Mouse (Mus musculus) lung, embryonic 16.5 days (tissue): ENCODE measurements around the gene Tppp2. TPM values are rescaled to one million over a fixed set of nuclear protein-coding genes. Genes with fewer than 3 reads are reported as not detected.

Source experiments
- ATAC-seq: fragments of 200-750 bp; cut with Nextera tagmentation; 2 replicates; pipeline ENCODE4 v1.8.0; 2017; ENCODE audit warnings: low read depth, mild to moderate bottlenecking, moderate library complexity
- H3K27ac ChIP-seq: fragments of 300-500 bp; sonication (generic); 2 replicates; pipeline ENCODE4 v1.5.1; 2014; ENCODE audit warnings: mild to moderate bottlenecking, control low read depth, low read length
- H3K27me3 ChIP-seq: fragments of 300-500 bp; sonication (generic); 2 replicates; pipeline ENCODE4 v1.6.1; 2014; ENCODE audit warnings: low read depth, low read length, mixed read lengths; ENCODE audit not compliant: control insufficient read depth, insufficient read depth
- H3K36me3 ChIP-seq: fragments of 300-500 bp; sonication (generic); 2 replicates; pipeline ENCODE4 v1.6.1; 2014; ENCODE audit warnings: low read length; ENCODE audit not compliant: control insufficient read depth, insufficient read depth
- H3K4me1 ChIP-seq: fragments of 300-500 bp; sonication (generic); replicated peaks from 2 replicates; pipeline ENCODE4 v1.6.1; 2014; ENCODE audit warnings: low read length, mixed read lengths; ENCODE audit not compliant: control insufficient read depth, insufficient read depth
- H3K4me2 ChIP-seq: fragments of 300-500 bp; sonication (generic); 2 replicates; pipeline ENCODE4 v1.6.1; 2014; ENCODE audit warnings: low read depth, low read length, control low read depth
- H3K4me3 ChIP-seq: fragments of 300-500 bp; sonication (generic); 2 replicates; pipeline ENCODE4 v1.5.1; 2014; ENCODE audit warnings: mild to moderate bottlenecking, low read length, control low read depth
- H3K9ac ChIP-seq: fragments of 300-500 bp; sonication (generic); 2 replicates; pipeline ENCODE4 v1.6.1; 2014; ENCODE audit warnings: low read length, control low read depth
- H3K9me3 ChIP-seq: fragments of 300-500 bp; sonication (generic); 2 replicates; pipeline ENCODE4 v1.6.1; 2016; ENCODE audit warnings: low read length; ENCODE audit not compliant: control insufficient read depth
- WGBS: fragments of 180-500 bp; shearing (Covaris S2); extraction: QIAGEN DNeasy Blood & Tissue Kit; methylation state at CpG from one replicate; pipeline ENCODE4 v1.1.7; 2014; 5-methylcytosine and 5-hydroxymethylcytosine counted together
- polyA plus RNA-seq: library from polyadenylated mRNA; unstranded; fragments of >200 nt; fragmentation: Nextera tagmentation; extraction: Ambion mirVana; gene quantifications from 2 replicates; pipeline ENCODE4 v1.2.1, GENCODE M21; 2015

Gene Tppp2
- polyA plus RNA-seq, 1 experiment from 2014 or later, result not detected

DNA sequence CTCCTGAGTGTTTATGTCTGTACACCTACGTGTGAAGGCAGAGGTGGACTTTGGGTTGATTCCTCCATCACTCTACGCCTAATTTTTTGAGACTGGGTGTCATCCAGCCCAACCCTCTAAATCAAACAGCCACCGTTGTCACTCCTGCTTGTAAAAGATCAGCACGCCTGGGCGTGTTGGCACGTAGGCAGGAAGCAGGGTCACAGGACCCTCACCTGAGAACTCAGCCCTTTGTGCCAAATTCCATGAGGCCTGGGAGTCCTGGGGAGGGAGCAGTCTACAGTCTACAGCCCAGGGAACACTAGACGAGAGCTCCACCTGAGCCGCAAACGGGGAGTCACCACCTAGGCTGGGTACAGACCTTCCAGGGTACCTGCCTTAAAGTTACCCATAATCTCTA is 14.4 kb upstream of the Tppp2 start:
- H3K27ac ChIP-seq, result no peak overlapping the region
- H3K4me1 ChIP-seq, result peaks cover 6% of the 10 kb centered on the region; the same call in 1 of the 2 replicates
- no peaks in the 10 kb centered on the region for H3K9me3 ChIP-seq
- H3K9ac ChIP-seq, result no peak overlapping the region
- no peaks in the 10 kb centered on the region for H3K27me3 ChIP-seq
- no peak overlapping the region for H3K4me3 ChIP-seq
- WGBS, result 69% methylated on average over 9 of the region's 9 CpGs
- ATAC-seq, result peak; percentile 32; the same call in 1 of the 2 replicates
- H3K36me3 ChIP-seq, result no peaks in the 10 kb centered on the region
- H3K4me2 ChIP-seq, result no peak overlapping the region

DNA sequence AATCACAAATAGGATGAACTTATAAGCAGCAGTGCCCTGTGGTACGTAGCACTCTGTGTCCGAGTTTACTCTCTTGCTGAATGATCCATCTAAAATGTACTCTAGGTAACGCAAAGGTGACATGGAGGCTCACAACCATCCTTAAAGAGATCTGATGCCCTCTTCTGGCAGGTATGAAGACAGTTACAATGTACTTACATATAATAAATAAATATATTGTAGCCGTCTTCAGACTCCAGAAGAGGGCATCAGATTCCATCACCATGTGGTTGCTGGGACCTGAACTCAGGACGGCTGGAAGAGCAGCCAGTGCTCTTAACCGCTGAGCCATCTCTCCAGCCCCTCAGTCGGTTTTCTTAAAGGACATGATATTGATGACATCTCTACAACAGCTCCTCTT is 13.5 kb upstream of the Tppp2 start:
- no peaks in the 10 kb centered on the region for H3K9me3 ChIP-seq
- no peak for ATAC-seq
- WGBS, result 59% methylated on average over 7 of the region's 7 CpGs

DNA sequence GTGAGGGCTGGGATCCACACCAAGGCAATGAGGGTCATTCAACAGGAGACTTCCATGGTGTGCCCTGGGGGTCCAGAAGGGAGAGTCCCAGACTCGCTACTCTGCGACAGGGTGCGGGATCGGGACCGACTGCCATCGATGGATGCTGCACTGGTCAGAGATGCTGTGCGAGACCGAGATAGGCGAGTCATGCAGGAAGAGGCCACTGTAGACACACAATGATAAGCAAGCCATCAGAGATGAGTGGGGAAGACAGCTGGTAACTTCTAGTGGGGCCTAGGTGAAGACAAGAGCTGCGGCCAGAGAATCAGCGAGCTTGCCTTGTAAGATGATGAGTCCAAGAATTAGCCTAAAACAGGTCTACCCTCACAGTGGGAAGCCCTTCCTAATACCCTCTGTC is 12.1 kb upstream of the Tppp2 start:
- ATAC-seq, result no peak
- Histone ChIP-seq H3K27me3 (no peaks in the 10 kb centered on the region), H3K4me3 (no peak overlapping the region), H3K36me3 (no peaks in the 10 kb centered on the region), H3K9ac (no peak overlapping the region), H3K9me3 (no peaks in the 10 kb centered on the region), H3K4me1 (peaks cover 6% of the 10 kb centered on the region; the same call in 1 of the 2 replicates), H3K4me2 (no peak overlapping the region), H3K27ac (no peak overlapping the region)
- WGBS, result 88% methylated on average over 11 of the region's 11 CpGs

More for the DNA sequence above, 13.5 kb upstream of the Tppp2 start:
- Histone ChIP-seq H3K27me3 (no peaks in the 10 kb centered on the region), H3K4me1 (peaks cover 6% of the 10 kb centered on the region; the same call in 1 of the 2 replicates), H3K4me2 (no peak overlapping the region), H3K4me3 (no peak overlapping the region), H3K27ac (no peak overlapping the region), H3K36me3 (no peaks in the 10 kb centered on the region), H3K9ac (no peak overlapping the region)

DNA sequence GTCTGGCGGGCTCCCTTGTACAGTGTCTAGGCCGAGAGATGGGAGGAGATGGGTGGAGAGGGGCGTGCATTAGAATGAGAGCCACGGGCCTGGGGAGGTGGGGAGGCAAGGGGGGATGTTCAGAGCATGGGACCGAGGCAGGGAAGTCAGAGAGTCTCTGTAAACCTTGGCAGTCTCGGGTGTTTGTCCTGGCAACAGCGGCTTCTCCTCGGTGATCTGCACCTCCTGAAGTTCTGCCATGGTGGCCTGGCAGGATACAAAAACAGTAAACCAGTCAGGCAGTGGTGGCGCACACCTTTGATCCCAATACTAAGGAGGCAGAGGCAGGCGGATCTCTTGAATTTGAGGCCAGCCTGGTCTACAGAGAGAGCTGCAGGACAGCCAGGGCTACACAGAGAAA is 6.9 kb upstream of the Tppp2 start:
- Histone ChIP-seq H3K4me2 (no peak overlapping the region), H3K4me3 (no peak overlapping the region), H3K27ac (no peak overlapping the region), H3K9ac (no peak overlapping the region), H3K36me3 (no peaks in the 10 kb centered on the region), H3K9me3 (no peaks in the 10 kb centered on the region), H3K4me1 (peaks cover 12% of the 10 kb centered on the region), H3K27me3 (no peaks in the 10 kb centered on the region)
- no peak for ATAC-seq
- 79% methylated on average over 10 of the region's 10 CpGs for WGBS

DNA sequence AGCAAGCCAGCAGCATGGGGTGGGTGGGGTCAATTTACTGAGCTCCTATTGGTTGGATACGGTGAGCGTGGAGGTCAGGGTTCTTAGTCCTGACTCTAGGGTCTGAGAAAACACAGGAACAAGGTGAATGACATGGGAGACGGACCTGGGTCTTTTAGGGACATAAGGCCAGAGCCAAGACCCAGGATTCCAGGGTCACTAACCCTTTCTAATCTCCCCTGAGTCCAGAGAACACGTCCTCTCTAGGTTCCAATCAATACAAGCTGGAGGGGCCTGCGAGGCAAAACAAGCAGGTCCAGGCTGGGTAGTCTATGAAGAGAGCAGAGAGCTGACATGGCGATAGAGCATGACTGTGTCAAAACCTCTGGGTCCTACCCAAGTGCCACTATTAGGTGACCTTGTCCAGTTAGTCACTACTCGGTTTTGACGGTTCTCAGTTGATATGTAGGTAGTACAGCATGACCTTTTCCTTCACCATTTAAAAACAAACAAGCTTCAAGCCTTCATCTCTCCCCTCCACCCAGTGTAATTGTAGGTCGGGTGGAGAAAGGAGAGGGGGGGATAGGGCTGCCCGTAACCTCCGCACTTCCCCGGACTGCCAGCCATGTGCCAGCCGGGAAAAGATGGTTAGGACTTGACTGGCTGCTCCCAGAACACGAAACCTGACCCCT is 5.7 kb upstream of the Tppp2 start:
- H3K9me3 ChIP-seq, result no peaks in the 10 kb centered on the region
- H3K4me2 ChIP-seq, result peak overlapping the region; percentile 97
- no peaks in the 10 kb centered on the region for H3K36me3 ChIP-seq
- H3K9ac ChIP-seq, result peak overlapping the region; percentile 79
- peaks cover 12% of the 10 kb centered on the region for H3K4me1 ChIP-seq
- peak overlapping the region; percentile 30 for H3K27ac ChIP-seq
- WGBS, result 14% methylated on average over 14 of the region's 14 CpGs
- peak overlapping the region; percentile 67 for H3K4me3 ChIP-seq
- ATAC-seq, result peak; percentile 3; the same call in 1 of the 2 replicates
- no peaks in the 10 kb centered on the region for H3K27me3 ChIP-seq

DNA sequence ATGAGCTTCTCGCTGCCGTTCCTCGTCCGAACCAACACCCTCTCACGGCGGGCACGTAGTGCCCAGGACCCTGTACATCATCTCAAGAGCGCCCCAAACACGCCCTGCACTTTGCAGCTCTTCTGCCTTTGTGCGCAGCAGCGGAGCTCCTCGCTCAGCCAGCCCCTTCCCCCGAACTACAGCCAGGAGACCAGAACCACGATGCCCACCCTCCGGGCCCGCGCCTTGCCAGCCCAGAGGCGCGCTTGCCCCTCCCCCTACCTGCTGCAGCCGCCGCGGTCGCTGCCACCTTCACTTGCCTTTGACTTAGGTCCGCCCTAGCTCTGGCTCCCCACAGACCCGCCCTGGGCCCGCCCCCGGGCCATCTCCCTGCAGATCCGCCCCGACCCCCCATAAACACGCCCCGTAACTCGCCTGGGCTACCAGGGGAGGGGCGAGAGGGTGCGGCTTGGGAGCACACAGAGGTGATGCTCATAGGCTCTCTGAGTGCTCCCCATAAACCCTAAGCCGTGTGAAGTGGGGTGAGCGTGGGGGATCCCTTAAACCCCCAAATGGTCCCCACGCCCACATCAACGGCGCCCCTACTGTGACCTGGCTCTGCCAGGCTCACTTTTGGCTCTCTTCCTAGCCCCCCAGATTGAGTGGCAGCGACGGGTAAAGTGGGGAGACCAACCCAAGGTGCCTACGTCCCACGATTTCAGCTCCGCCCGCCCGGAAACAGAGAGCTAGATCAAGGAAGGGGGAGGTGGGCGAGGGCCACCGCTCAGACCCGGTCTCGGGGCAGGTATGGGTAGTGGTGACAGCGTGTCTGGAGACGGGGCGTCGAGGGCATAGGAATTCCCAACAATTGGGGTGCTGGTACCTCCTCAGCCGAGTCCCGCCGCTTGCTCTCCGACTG is 4.9 kb upstream of the Tppp2 start:
- Histone ChIP-seq H3K4me2 (peak overlapping the region; percentile 97), H3K9me3 (no peaks in the 10 kb centered on the region), H3K4me3 (peak overlapping the region; percentile 67), H3K27ac (peak overlapping the region; percentile 90), H3K36me3 (no peaks in the 10 kb centered on the region), H3K27me3 (no peaks in the 10 kb centered on the region), H3K9ac (peak overlapping the region; percentile 79), H3K4me1 (peaks cover 12% of the 10 kb centered on the region)
- WGBS, result under 1% methylated on average over 57 of the region's 58 CpGs
- ATAC-seq, result peak; percentile 88

DNA sequence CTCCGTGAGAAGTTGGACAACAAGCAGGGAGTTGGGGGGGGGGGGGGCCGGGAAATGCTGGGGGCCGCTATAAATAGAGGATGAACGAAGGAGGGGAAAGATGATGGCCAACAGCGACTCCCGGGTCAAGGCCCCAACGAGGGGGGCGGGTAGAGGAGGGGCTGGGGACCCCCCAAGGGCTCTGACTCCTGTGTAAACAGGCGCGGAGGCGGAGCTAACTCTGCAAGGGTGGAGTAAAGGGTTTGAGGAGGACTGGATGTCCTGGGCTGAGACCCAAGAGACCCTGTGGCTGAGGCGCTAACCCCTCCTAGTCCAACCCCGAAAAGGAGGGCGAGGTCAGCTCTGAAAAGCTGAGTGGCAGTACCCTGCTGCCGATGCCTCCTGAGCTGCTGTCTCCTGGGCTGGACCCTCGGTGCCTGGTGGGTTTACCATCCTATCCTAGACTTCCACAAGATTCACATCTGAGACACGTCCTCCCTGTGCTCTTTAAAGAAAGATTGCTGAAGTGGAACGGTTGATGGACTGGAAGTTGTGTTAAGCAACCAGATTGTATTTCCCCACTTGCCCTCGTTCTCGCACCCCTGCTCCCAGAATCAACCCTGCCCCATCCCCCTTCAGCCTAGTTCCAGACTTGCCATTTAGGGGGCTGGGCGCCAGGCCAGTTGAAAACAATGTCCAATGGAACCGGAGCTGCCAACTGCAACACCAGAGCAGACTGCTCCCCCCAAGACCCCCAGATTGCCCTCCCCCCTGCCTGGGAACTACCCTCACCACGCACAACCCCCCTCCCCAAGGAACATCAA is 4.1 kb upstream of the Tppp2 start, which contains the start of gene Ndrg2:
Gene Ndrg2, minus strand, starts transcription at position 199 of the 803 bp plus-strand sequence.
- peak; percentile 88 for ATAC-seq
- Histone ChIP-seq H3K36me3 (no peaks in the 10 kb centered on the region), H3K27ac (peak within 1 kb of the TSS; percentile 90), H3K4me3 (peak within 1 kb of the TSS; percentile 67), H3K9me3 (no peaks in the 10 kb centered on the region), H3K4me2 (peak within 1 kb of the TSS; percentile 97), H3K9ac (peak within 1 kb of the TSS; percentile 79), H3K4me1 (peaks cover 12% of the 10 kb centered on the region), H3K27me3 (no peaks in the 10 kb centered on the region)
- WGBS, result 2% methylated on average over 22 of the region's 23 CpGs

DNA sequence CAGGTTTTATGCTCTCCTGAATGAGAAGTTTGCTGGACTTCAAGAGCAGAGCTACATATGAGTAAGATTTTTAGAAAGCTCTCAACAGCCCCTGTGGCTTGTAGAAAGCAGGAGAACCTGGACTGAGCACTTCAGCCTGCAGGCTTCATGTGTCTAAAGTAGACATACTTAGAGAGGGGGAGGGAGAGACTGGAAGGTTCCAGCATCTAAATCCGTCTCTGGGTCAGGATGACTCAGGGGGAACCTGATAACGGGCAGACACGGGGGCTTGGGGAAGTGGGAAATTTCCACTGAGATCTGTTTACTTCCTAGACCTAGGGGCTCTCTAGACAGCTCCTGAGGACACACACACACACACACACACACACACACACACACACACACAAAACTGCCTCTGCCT is 3.2 kb upstream of the Tppp2 start:
- Histone ChIP-seq H3K27me3 (no peaks in the 10 kb centered on the region), H3K9ac (no peak overlapping the region), H3K9me3 (no peaks in the 10 kb centered on the region), H3K4me1 (peaks cover 12% of the 10 kb centered on the region), H3K4me2 (no peak overlapping the region), H3K4me3 (no peak overlapping the region), H3K36me3 (no peaks in the 10 kb centered on the region), H3K27ac (peak overlapping the region; percentile 90)
- no peak for ATAC-seq
- WGBS, result 2% methylated on average over 3 of the region's 3 CpGs
